Mouse (Mus musculus) T-helper 2 cell (primary cell): ENCODE measurements around the gene Zfp970.
"Not testable (repeated sequence)": the region's sequence is repeated elsewhere in the genome, so short reads cannot be mapped to it uniquely, and the experiment has no call there.

Experiments used
- in situ Hi-C: fragments of 300-600 bp; cut with MboI, MseI; formaldehyde crosslinking; loops from one replicate; pipeline ENCODE4 v1.15.1; 2025; ENCODE audit warnings: high pct_unique_total_duplicates

Gene Zfp970

GRCm38 (mm10) chr2:177464676-177465075, at the start of gene Zfp970:
Gene Zfp970, plus strand, starts transcription at chr2:177464733.
- in situ Hi-C loops = loop anchor here (10.0 kb wide), 1 partner anchor 560 kb away; the partner anchor contains the start of gene Zfp971

GRCm38 (mm10) chr2:177468222-177468621, 3.7 kb downstream of the Zfp970 start:
- in situ Hi-C loops = loop anchor here (10.0 kb wide), 1 partner anchor 557 kb away; the partner anchor contains the start of gene Zfp971

- in situ Hi-C loops = loop anchor here (10.0 kb wide), 1 partner anchor 433 kb away; no protein-coding TSS in a partner anchor
Measured at GRCm38 (mm10) chr2:177472261-177472660, 7.7 kb downstream of the Zfp970 start.

- in situ Hi-C loops = not testable (repeated sequence)
Measured at GRCm38 (mm10) chr2:177481971-177482370, 17.4 kb downstream of the Zfp970 start.

GRCm38 (mm10) chr2:177483238-177483948, 18.9 kb downstream of the Zfp970 start:
- in situ Hi-C loops = not testable (repeated sequence)

GRCm38 (mm10) chr2:177498067-177498466, 33.5 kb downstream of the Zfp970 start, which contains the start of gene Gm14403:
Gene Gm14403, plus strand, starts transcription at chr2:177498215.
- in situ Hi-C loops = not testable (repeated sequence)

GRCm38 (mm10) chr2:177499182-177499581, 34.6 kb downstream of the Zfp970 start:
- in situ Hi-C loops = not testable (repeated sequence)

- in situ Hi-C loops = not testable (repeated sequence)
Measured at GRCm38 (mm10) chr2:177505211-177505719, 40.7 kb downstream of the Zfp970 start.

GRCm38 (mm10) chr2:177511381-177511780, 46.8 kb downstream of the Zfp970 start:
- in situ Hi-C loops = not testable (repeated sequence)

- in situ Hi-C loops = not testable (repeated sequence)
Measured at GRCm38 (mm10) chr2:177511972-177512371, 47.4 kb downstream of the Zfp970 start.

- in situ Hi-C loops = not testable (repeated sequence)
Measured at GRCm38 (mm10) chr2:177513991-177514479, 49.5 kb downstream of the Zfp970 start.

- in situ Hi-C loops = not testable (repeated sequence)
Measured at GRCm38 (mm10) chr2:177517746-177518145, 53.2 kb downstream of the Zfp970 start.

GRCm38 (mm10) chr2:177518354-177518753, 53.8 kb downstream of the Zfp970 start:
- in situ Hi-C loops = not testable (repeated sequence)

GRCm38 (mm10) chr2:177518960-177519359, 54.4 kb downstream of the Zfp970 start:
- in situ Hi-C loops = not testable (repeated sequence)

GRCm38 (mm10) chr2:177520035-177520434, 55.5 kb downstream of the Zfp970 start:
- in situ Hi-C loops = no loop called here

- in situ Hi-C loops = no loop called here
Measured at GRCm38 (mm10) chr2:177523061-177523460, 58.5 kb downstream of the Zfp970 start.

- in situ Hi-C loops = not testable (repeated sequence)
Measured at GRCm38 (mm10) chr2:177523674-177524073, 59.1 kb downstream of the Zfp970 start.

GRCm38 (mm10) chr2:177524171-177524570, 59.6 kb downstream of the Zfp970 start:
- in situ Hi-C loops = not testable (repeated sequence)
